Mouse (Mus musculus) ovary, postnatal 14 days (tissue): Measurements from ENCODE around the gene Ccdc144b.

Experiments used
- DNase-seq: peaks from one replicate; pipeline ENCODE4 v3.0.0; 2022; ENCODE audit warnings: low spot score

Ccdc144b gene

GRCm38 (mm10) chr3:36029993-36030392 lies 23.4 kb downstream of the Ccdc144b start:
- DNase-seq = no peak

- DNase-seq = no peak
Observed at GRCm38 (mm10) chr3:36025732-36026131, 27.6 kb downstream of the Ccdc144b start.

DNA sequence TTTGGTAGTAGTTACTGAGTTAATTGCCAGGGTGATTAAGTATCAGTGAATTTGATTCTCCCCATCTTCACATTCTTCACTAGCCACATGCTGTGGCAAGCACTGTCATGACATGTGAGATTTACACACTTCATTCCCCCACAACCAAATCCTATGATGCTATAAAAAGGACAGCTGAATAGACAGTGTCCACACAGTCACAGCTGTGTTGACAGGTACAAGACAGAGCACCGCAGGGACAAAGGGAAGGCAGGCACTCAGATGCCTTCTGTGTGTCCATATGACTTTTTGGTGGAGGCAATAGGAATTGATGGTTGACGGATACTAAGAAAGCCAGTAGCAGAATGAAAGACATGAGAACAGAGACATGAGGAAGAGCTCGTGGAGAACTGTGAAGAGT lies 42.1 kb downstream of the Ccdc144b start:
- no peak for DNase-seq

DNA sequence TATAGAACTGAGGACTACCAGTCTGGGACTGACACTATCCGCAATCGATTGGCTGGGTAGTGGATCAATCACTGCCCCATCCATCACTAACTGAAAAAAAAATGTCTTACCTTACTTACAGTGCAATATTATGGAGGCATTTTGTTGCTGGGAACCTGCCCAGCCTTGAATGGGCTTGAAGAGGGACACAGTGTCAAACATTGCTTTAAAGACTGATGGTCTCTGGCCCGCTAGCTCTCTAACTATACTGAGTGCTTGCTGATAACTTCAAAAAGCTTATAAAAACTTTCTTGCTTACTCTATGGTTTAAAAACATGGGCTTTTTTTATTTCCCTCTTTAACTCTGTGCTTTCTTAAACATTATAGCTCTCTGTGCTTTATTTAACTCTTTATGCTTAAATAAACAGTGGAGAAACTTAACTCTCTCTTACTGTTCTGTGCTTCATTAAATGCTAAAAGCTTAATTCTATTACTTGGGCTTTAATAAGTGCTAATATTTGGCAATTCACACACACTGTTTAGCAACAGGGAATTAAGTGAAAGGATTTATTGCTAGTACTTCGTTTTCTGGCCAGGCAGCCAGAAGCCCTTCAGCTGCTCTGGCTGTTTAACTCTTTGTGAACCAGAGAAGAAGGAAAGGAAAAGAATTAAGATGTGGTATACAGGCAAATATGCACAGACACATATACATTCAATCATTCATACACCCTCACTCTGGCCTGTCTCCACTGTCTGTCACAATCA lies 44.8 kb downstream of the Ccdc144b start:
- no peak for DNase-seq

GRCm38 (mm10) chr3:36004028-36004895 lies 49.1 kb downstream of the Ccdc144b start:
- no peak for DNase-seq

DNA sequence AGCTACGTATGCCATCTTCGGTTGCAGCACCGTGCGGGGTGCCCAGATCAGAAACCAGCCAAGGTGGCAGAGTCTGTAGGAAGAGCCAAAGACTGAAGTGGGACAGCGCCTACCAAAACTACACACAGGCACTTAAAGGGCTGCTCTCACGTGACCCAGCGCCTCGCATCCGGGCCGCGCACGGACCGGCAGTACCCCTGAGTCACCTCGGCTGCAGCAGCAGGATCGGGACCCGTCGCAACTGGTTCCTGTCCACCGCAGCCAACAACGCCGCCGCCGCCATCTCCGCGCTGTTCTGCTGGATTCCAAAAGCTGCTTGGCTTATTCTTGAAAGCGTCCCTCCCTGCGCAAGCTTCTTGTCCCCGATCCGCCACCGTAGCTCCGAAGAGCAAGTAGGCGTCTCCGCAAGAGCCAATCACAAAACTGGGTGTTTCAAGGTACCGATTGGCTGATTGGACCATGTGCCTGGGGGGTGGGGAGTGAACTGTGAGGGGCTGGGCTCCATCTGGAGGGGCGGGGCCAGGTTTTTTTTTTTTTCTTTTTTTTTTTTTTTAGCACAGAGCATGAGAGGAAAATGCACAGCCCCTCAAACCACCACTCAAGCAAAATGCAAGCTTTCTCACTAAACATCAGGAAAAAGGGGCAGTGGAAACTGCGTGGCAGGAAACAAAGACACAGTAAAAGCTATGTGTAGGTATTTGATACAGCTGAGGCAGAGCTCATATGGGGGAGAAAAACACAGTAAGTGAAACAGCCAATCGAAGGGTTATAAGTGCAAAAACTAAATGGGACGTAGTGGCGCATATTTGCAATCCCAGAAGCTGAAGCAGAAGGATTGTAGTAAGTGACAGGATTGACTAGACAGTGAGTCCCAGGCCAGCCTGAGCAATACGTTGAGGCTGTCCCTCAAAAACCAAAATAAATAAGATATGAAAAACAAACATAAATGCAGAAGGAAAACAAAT lies 52.8 kb downstream of the Ccdc144b start, which contains the start of gene Mccc1:
Gene Mccc1 (minus strand): TSS at position 404 of the 965 bp plus-strand sequence.
- peak; percentile 88 for DNase-seq

GRCm38 (mm10) chr3:35994552-35995531 lies 58.5 kb downstream of the Ccdc144b start:
- DNase-seq = no peak

GRCm38 (mm10) chr3:35990715-35991114 lies 62.6 kb downstream of the Ccdc144b start:
- no peak for DNase-seq

DNA sequence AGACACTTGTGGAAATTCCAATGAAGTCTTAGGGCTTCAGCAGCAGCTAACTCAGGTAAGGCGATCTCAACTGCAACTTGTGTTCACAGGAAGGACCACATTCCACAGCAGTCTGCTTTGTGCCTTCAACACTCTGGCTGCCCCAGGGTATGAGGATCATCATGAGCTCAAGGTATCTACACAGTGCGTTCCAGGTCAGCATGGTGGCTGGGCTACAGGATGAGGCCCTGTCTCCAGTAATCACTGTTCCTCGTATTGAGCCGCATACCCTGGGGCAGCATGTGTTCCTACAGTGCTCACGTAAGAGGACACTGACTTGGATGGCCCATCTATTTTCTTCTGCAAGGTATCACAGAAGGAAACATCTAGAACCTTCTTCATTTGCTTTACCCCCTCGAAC lies 65.3 kb downstream of the Ccdc144b start:
- no peak for DNase-seq

GRCm38 (mm10) chr3:35986266-35986665 lies 67.1 kb downstream of the Ccdc144b start:
- no peak for DNase-seq

DNA sequence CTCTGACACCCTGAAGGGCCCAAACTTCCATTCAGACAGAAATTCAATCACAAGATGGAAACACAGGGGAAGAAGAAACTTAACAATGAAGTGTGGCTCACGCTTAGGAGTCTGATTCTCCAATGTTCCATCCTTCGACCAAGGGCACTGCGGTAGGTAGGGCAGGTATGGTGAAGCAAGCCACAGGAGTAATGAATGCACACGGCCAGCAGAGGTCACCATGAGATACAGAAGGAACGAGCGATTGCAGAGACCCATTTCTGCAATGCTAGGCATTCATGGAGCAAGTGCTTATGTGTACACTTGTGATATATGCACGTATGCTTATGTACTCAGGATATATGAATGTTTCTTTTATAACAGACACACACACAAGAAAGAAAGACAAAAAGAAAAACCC lies 79.8 kb downstream of the Ccdc144b start:
- DNase-seq = peak; percentile 9

DNA sequence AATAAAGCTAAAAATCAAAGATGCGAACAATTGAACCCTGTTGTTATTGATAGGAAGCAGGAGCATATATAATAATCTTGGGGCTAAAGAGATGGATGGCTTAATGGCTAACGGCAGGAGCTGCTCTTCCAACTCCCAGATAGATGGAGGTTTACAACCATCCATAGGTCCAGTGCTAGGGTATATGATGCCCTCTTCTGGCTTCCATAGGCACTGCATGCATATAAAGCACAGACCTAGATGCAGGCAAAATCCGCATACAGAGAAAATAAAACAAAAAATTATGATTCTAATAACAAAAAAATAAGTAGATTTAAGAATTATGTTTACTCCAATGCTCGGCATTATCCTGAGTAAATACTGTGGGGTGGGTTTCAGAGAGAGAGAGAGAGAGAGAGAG lies 80.4 kb downstream of the Ccdc144b start:
- peak; percentile 8 for DNase-seq

GRCm38 (mm10) chr3:35971149-35971548 lies 82.2 kb downstream of the Ccdc144b start:
- no peak for DNase-seq

GRCm38 (mm10) chr3:35970441-35970840 lies 82.9 kb downstream of the Ccdc144b start:
- no peak for DNase-seq

DNA sequence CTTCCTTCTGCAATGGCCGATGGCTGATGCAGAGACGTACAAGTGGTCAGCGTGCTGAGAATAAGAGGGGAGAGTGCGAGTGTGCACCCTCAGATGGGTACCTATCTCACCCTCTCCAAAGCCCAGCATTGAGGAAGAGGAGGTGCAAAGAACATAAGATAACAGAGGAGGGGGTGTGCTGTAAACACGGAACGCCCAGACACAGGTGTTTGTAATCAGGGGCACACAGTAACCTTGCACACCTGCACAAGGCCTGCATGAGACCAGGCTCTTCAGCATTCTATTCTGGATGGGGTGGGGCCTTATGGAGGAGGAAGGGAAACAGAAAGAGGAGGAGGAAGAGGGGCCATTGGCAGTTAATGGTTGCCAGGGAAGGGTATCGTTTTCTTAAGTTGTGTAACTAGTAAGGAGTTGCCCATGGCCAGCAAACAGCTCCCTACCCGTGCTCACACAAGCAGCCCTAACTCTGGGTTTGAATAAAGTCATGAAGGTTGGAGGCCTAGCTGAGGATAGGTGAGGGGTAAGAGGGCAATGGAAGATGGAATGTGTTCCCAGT lies 85.9 kb downstream of the Ccdc144b start:
- DNase-seq = no peak

DNA sequence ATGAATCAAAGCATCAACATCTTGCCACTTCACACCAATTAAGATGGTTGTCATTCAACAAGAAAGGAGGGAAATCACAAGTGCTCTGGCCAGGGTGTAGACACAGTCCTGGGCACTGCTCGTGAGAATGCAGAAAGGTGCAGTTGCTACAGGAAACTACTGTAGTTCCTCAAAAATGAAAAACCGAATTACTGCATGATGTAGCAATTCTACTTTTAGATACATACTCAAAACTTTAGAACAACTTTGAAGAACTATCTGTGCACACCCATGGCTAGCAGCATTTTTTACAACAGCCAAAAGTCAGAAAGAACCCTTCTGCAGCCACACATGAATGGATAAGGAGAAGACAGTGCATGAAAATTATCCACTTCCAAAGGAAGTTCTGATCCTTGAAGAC lies 86.9 kb downstream of the Ccdc144b start:
- DNase-seq = no peak

DNA sequence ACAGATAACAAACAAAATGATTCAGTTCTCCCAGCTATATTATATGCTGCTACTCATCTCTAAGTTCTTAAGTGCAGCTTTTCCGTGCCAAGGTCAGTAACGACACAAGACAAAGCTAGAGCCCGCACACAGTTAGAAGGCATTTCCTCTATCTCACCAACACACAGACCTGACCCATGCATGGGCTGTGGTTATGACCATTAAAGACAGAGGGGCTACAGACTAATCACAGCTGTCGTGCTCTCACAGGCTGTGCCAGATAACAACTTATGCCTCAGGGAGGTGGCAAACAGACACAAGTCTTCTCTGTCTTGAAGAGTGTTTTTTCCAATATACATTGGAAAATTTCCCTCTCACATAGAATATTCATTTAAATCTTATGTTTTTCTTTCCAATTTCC lies 88.4 kb downstream of the Ccdc144b start:
- no peak for DNase-seq

GRCm38 (mm10) chr3:35963921-35964320 lies 89.4 kb downstream of the Ccdc144b start:
- DNase-seq = no peak

GRCm38 (mm10) chr3:35963401-35963800 lies 89.9 kb downstream of the Ccdc144b start:
- DNase-seq = no peak

DNA sequence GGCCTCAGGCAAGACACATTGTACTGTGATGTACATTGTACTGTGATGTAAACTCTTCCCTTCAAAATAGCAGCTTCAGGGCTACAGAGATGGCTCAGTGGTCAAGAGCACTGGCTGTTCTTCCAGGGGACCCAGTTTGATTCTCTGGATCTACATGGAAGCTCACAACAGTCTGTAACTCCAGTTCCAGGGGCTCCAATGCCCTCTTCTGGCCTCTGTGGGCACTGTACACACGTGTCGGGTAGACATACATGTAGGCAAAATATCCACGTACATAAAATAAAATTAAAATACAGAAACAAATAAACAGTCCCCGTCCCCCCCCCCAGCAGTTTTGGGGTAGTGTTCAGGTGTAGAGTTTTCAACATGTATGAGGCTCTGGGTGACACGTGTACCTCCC lies 90.4 kb downstream of the Ccdc144b start:
- DNase-seq = no peak
